Mouse (Mus musculus) liver (tissue): ENCODE results near the gene Olfr1451.
"Not testable (repeated sequence)": the region's sequence is repeated elsewhere in the genome, so short reads cannot be mapped to it uniquely, and the experiment has no call there.

Experiments used
- DNase-seq: peaks from one replicate; pipeline ENCODE4 v3.0.0-alpha.2; 2020; ENCODE audit warnings: mixed read lengths

Olfr1451 gene

DNA sequence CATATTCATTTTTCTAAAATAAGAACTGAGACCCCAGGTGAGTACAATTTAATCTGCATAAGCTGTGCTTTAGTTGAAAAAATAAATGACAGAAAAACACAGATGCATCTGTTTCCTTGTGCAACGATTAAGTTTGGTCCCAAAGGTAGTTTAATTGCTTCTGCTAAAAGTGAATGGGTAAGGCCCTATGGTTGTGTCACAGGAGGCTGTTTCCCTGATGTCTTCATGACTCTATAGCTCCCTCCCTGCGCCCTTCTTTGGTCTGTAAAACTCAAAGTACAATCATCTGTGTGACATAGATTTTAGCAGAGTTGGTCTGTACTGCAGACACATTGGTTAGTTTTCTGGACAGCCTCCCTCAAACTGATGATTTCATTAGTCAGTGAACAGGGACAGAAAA is at the start of gene Olfr1451:
Gene Olfr1451 (plus strand): TSS at position 301 of the 400 bp plus-strand sequence.
- DNase-seq: no peak

- no peak for DNase-seq
Measured at GRCm38 (mm10) chr19:12949958-12950357, 44.9 kb upstream of the Olfr1451 start, which contains the start of gene Olfr1450. Gene Olfr1450, plus strand, starts transcription at chr19:12950258.

- DNase-seq: not testable (repeated sequence)
Measured at GRCm38 (mm10) chr19:12970082-12970481, 24.7 kb upstream of the Olfr1451 start.

DNA sequence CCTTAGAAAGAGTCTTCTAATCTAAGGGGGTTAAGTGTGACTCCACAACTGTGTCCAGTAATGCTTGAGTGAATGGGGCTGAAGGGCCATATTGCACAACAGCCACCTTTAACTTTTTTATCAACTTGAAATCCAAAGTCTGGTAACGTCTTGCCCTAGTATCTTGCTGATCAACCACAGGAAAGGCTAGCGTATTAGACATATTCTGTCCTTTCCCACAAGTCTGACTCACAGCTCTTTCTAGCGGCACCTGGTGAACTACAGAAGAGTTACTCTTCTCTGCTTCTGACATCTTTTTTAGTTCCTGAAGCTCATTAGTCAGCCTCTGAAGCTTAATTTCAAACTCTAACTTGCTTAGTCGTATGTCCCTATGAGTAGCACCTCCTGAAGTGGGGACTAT is 2.5 kb upstream of the Olfr1451 start:
- not testable (repeated sequence) for DNase-seq

GRCm38 (mm10) chr19:13028227-13028626 is 33.4 kb downstream of the Olfr1451 start, which contains the start of gene Olfr1453:
Gene Olfr1453, minus strand, starts transcription at chr19:13028327.
- no peak for DNase-seq
